Mouse (Mus musculus): ENCODE results near the gene Map2k5. TPM values are rescaled to one million over a fixed set of nuclear protein-coding genes. Genes with fewer than 3 reads are reported as not detected.

Map2k5 gene
- polyA plus RNA-seq, 1 experiment from 2014 or later = 20.6 TPM

- H3K27me3 ChIP-seq (ENCODE audit: control insufficient read depth, insufficient read depth, low read length) = no peaks in the 10 kb centered on the region
- no peak overlapping the region for H3K9ac ChIP-seq (ENCODE audit: low read length)
- H3K4me2 ChIP-seq (ENCODE audit: low read depth, low read length) = no peak overlapping the region
- ATAC-seq (ENCODE audit: insufficient read depth, low FRiP score) = no peak
- 86% methylated on average over 4 of the region's 4 CpGs for WGBS
- H3K4me3 ChIP-seq (replicated peaks; ENCODE audit: low read length) = no peak overlapping the region
- no peak overlapping the region for H3K27ac ChIP-seq (ENCODE audit: low read length)
- H3K9me3 ChIP-seq (replicated peaks; ENCODE audit: control insufficient read depth, low read length) = no peaks in the 10 kb centered on the region
- H3K4me1 ChIP-seq (ENCODE audit: control insufficient read depth, insufficient read depth, low read length) = no peaks in the 10 kb centered on the region
- H3K36me3 ChIP-seq (ENCODE audit: control insufficient read depth, insufficient read depth, low read length) = no peaks in the 10 kb centered on the region
Observed at GRCm38 (mm10) chr9:63382761-63383160, 5.1 kb upstream of the Map2k5 start.

- Histone ChIP-seq H3K4me2 (ENCODE audit: low read depth, low read length) (no peak overlapping the region), H3K27me3 (ENCODE audit: control insufficient read depth, insufficient read depth, low read length) (no peaks in the 10 kb centered on the region), H3K9ac (ENCODE audit: low read length) (no peak overlapping the region), H3K4me3 (replicated peaks; ENCODE audit: low read length) (no peak overlapping the region), H3K4me1 (ENCODE audit: control insufficient read depth, insufficient read depth, low read length) (peaks cover 10% of the 10 kb centered on the region), H3K36me3 (ENCODE audit: control insufficient read depth, insufficient read depth, low read length) (no peaks in the 10 kb centered on the region), H3K27ac (ENCODE audit: low read length) (no peak overlapping the region), H3K9me3 (replicated peaks; ENCODE audit: control insufficient read depth, low read length) (no peaks in the 10 kb centered on the region)
- WGBS = 82% methylated on average over 3 of the region's 3 CpGs
- no peak for ATAC-seq (ENCODE audit: insufficient read depth, low FRiP score)
Observed at GRCm38 (mm10) chr9:63380326-63380725, 2.6 kb upstream of the Map2k5 start.

- Histone ChIP-seq H3K4me3 (replicated peaks; ENCODE audit: low read length) (peak overlapping the region; percentile 87), H3K4me2 (ENCODE audit: low read depth, low read length) (peak overlapping the region; percentile 77), H3K9me3 (replicated peaks; ENCODE audit: control insufficient read depth, low read length) (no peaks in the 10 kb centered on the region), H3K27me3 (ENCODE audit: control insufficient read depth, insufficient read depth, low read length) (no peaks in the 10 kb centered on the region), H3K36me3 (ENCODE audit: control insufficient read depth, insufficient read depth, low read length) (no peaks in the 10 kb centered on the region), H3K9ac (ENCODE audit: low read length) (peak overlapping the region; percentile 95), H3K4me1 (ENCODE audit: control insufficient read depth, insufficient read depth, low read length) (peaks cover 10% of the 10 kb centered on the region), H3K27ac (ENCODE audit: low read length) (peak overlapping the region; percentile 83)
- WGBS = 18% methylated on average over 8 of the region's 8 CpGs
- ATAC-seq (ENCODE audit: insufficient read depth, low FRiP score) = no peak
Observed at GRCm38 (mm10) chr9:63378174-63378573, 472 bp upstream of the Map2k5 start.

- Histone ChIP-seq H3K36me3 (ENCODE audit: control insufficient read depth, insufficient read depth, low read length) (no peaks in the 10 kb centered on the region), H3K9ac (ENCODE audit: low read length) (no peak overlapping the region), H3K27ac (ENCODE audit: low read length) (no peak overlapping the region), H3K4me1 (ENCODE audit: control insufficient read depth, insufficient read depth, low read length) (peaks cover 10% of the 10 kb centered on the region), H3K4me3 (replicated peaks; ENCODE audit: low read length) (no peak overlapping the region), H3K9me3 (replicated peaks; ENCODE audit: control insufficient read depth, low read length) (no peaks in the 10 kb centered on the region), H3K27me3 (ENCODE audit: control insufficient read depth, insufficient read depth, low read length) (no peaks in the 10 kb centered on the region), H3K4me2 (ENCODE audit: low read depth, low read length) (no peak overlapping the region)
- WGBS = 71% methylated on average over 2 of the region's 2 CpGs
- no peak for ATAC-seq (ENCODE audit: insufficient read depth, low FRiP score)
Observed at GRCm38 (mm10) chr9:63373315-63373714, 4.4 kb downstream of the Map2k5 start.

GRCm38 (mm10) chr9:63372541-63372940 lies 5.2 kb downstream of the Map2k5 start:
- Histone ChIP-seq H3K9ac (ENCODE audit: low read length) (no peak overlapping the region), H3K36me3 (ENCODE audit: control insufficient read depth, insufficient read depth, low read length) (no peaks in the 10 kb centered on the region), H3K27ac (ENCODE audit: low read length) (no peak overlapping the region), H3K9me3 (replicated peaks; ENCODE audit: control insufficient read depth, low read length) (no peaks in the 10 kb centered on the region), H3K4me3 (replicated peaks; ENCODE audit: low read length) (no peak overlapping the region), H3K4me1 (ENCODE audit: control insufficient read depth, insufficient read depth, low read length) (peaks cover 10% of the 10 kb centered on the region), H3K4me2 (ENCODE audit: low read depth, low read length) (no peak overlapping the region), H3K27me3 (ENCODE audit: control insufficient read depth, insufficient read depth, low read length) (no peaks in the 10 kb centered on the region)
- ATAC-seq (ENCODE audit: insufficient read depth, low FRiP score) = no peak
- 80% methylated on average over 8 of the region's 8 CpGs for WGBS

GRCm38 (mm10) chr9:63360410-63360809 lies 17.3 kb downstream of the Map2k5 start:
- WGBS = 57% methylated on average over 3 of the region's 3 CpGs
- H3K4me2 ChIP-seq (ENCODE audit: low read depth, low read length) = no peak overlapping the region
- no peak for ATAC-seq (ENCODE audit: insufficient read depth, low FRiP score)
- no peaks in the 10 kb centered on the region for H3K4me1 ChIP-seq (ENCODE audit: control insufficient read depth, insufficient read depth, low read length)
- H3K9me3 ChIP-seq (replicated peaks; ENCODE audit: control insufficient read depth, low read length) = no peaks in the 10 kb centered on the region
- no peaks in the 10 kb centered on the region for H3K27me3 ChIP-seq (ENCODE audit: control insufficient read depth, insufficient read depth, low read length)
- no peak overlapping the region for H3K9ac ChIP-seq (ENCODE audit: low read length)
- H3K27ac ChIP-seq (ENCODE audit: low read length) = no peak overlapping the region
- H3K36me3 ChIP-seq (ENCODE audit: control insufficient read depth, insufficient read depth, low read length) = no peaks in the 10 kb centered on the region
- no peak overlapping the region for H3K4me3 ChIP-seq (replicated peaks; ENCODE audit: low read length)

GRCm38 (mm10) chr9:63359016-63359415 lies 18.7 kb downstream of the Map2k5 start:
- Histone ChIP-seq H3K9ac (ENCODE audit: low read length) (no peak overlapping the region), H3K9me3 (replicated peaks; ENCODE audit: control insufficient read depth, low read length) (no peaks in the 10 kb centered on the region), H3K36me3 (ENCODE audit: control insufficient read depth, insufficient read depth, low read length) (no peaks in the 10 kb centered on the region), H3K27ac (ENCODE audit: low read length) (no peak overlapping the region), H3K27me3 (ENCODE audit: control insufficient read depth, insufficient read depth, low read length) (no peaks in the 10 kb centered on the region), H3K4me1 (ENCODE audit: control insufficient read depth, insufficient read depth, low read length) (no peaks in the 10 kb centered on the region), H3K4me2 (ENCODE audit: low read depth, low read length) (no peak overlapping the region), H3K4me3 (replicated peaks; ENCODE audit: low read length) (no peak overlapping the region)
- WGBS = 86% methylated on average over 5 of the region's 5 CpGs
- no peak for ATAC-seq (ENCODE audit: insufficient read depth, low FRiP score)

GRCm38 (mm10) chr9:63356721-63357120 lies 21.0 kb downstream of the Map2k5 start:
- no peaks in the 10 kb centered on the region for H3K27me3 ChIP-seq (ENCODE audit: control insufficient read depth, insufficient read depth, low read length)
- no peak overlapping the region for H3K27ac ChIP-seq (ENCODE audit: low read length)
- no peaks in the 10 kb centered on the region for H3K36me3 ChIP-seq (ENCODE audit: control insufficient read depth, insufficient read depth, low read length)
- no peak for ATAC-seq (ENCODE audit: insufficient read depth, low FRiP score)
- no peaks in the 10 kb centered on the region for H3K4me1 ChIP-seq (ENCODE audit: control insufficient read depth, insufficient read depth, low read length)
- no peaks in the 10 kb centered on the region for H3K9me3 ChIP-seq (replicated peaks; ENCODE audit: control insufficient read depth, low read length)
- H3K4me3 ChIP-seq (replicated peaks; ENCODE audit: low read length) = no peak overlapping the region
- no peak overlapping the region for H3K9ac ChIP-seq (ENCODE audit: low read length)
- no peak overlapping the region for H3K4me2 ChIP-seq (ENCODE audit: low read depth, low read length)
- WGBS = 72% methylated on average over 4 of the region's 4 CpGs

- ATAC-seq (ENCODE audit: insufficient read depth, low FRiP score) = no peak
- no peaks in the 10 kb centered on the region for H3K9me3 ChIP-seq (replicated peaks; ENCODE audit: control insufficient read depth, low read length)
- WGBS = 58% methylated on average over 9 of the region's 9 CpGs
- no peaks in the 10 kb centered on the region for H3K27me3 ChIP-seq (ENCODE audit: control insufficient read depth, insufficient read depth, low read length)
- H3K4me2 ChIP-seq (ENCODE audit: low read depth, low read length) = no peak overlapping the region
- H3K36me3 ChIP-seq (ENCODE audit: control insufficient read depth, insufficient read depth, low read length) = no peaks in the 10 kb centered on the region
- no peaks in the 10 kb centered on the region for H3K4me1 ChIP-seq (ENCODE audit: control insufficient read depth, insufficient read depth, low read length)
- no peak overlapping the region for H3K27ac ChIP-seq (ENCODE audit: low read length)
- no peak overlapping the region for H3K4me3 ChIP-seq (replicated peaks; ENCODE audit: low read length)
- no peak overlapping the region for H3K9ac ChIP-seq (ENCODE audit: low read length)
Observed at GRCm38 (mm10) chr9:63356278-63356677, 21.4 kb downstream of the Map2k5 start.

- H3K9me3 ChIP-seq (replicated peaks; ENCODE audit: control insufficient read depth, low read length) = no peaks in the 10 kb centered on the region
- H3K4me3 ChIP-seq (replicated peaks; ENCODE audit: low read length) = no peak overlapping the region
- H3K27ac ChIP-seq (ENCODE audit: low read length) = no peak overlapping the region
- WGBS = 88% methylated on average over 4 of the region's 4 CpGs
- ATAC-seq (ENCODE audit: insufficient read depth, low FRiP score) = no peak
- H3K4me2 ChIP-seq (ENCODE audit: low read depth, low read length) = no peak overlapping the region
- H3K4me1 ChIP-seq (ENCODE audit: control insufficient read depth, insufficient read depth, low read length) = no peaks in the 10 kb centered on the region
- no peaks in the 10 kb centered on the region for H3K36me3 ChIP-seq (ENCODE audit: control insufficient read depth, insufficient read depth, low read length)
- no peaks in the 10 kb centered on the region for H3K27me3 ChIP-seq (ENCODE audit: control insufficient read depth, insufficient read depth, low read length)
- no peak overlapping the region for H3K9ac ChIP-seq (ENCODE audit: low read length)
Observed at GRCm38 (mm10) chr9:63354168-63354567, 23.5 kb downstream of the Map2k5 start.

Data from stomach, embryonic 16.5 days (tissue).